Mouse (Mus musculus): Measurements from ENCODE around the gene Cd300ld5.
"Not testable (repeated sequence)": the region's sequence is repeated elsewhere in the genome, so short reads cannot be mapped to it uniquely, and the experiment has no call there.

The Cd300ld5 gene

DNA sequence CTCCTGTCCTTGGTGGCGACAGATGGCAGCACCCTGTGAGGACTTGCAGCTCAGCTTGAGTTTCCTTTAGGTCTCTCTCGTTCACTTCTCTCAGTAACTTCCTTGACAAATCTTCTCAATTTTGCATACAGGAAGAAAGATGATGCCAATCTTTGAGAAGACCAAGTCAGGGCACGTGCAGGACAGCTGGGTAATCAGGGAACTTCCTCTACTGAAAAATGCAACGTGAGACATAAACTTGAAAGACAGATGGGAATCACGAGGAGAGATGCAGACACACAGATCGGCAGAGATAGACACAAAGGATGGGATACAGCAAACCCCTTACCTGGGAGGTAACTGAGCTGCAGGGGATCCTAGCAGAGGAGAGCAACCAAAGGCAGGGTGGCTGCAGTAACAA lies at the start of gene Cd300ld5:
Cd300ld5 (minus strand) TSS at position 101 of the 400 bp plus-strand sequence.
- not testable (repeated sequence) for DNase-seq

DNA sequence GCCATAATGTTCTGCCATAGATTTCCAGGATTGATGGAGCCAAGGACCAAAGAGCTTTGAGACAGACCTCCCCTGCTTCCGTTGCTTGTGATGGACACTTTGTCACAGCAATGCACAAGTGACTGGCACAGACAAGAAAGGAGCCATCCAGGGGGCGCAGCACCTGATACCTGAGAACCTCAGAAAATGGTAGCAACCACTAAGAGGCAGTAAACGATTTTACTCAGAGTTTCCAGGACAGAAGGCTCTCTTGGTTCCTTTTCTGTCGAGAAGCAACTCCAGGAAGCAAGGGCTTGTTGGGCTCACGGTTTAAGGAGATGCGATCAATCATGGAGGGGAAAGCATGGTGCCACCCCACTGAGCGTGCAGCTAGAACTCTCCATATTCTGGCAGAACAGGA lies 48.6 kb upstream of the Cd300ld5 start:
- no peak for DNase-seq

DNA sequence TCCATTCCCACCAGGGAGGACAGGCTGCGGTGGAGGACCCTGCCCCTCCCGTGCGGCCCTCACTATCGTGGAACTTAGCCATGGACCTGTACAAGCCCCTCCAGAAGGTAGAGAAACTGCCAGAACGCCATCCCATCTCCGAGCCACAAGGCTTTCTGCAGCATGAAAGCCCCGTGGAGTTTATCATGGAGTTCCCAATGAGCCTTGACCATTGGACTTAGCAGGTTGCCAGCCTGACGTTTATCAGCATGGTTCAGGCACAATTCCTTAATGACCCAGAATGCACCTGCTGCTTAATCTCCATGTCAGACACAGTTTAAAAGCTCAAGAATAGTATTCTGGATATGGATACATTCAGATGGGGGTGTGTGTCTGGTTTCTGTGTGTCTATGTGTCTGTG lies 47.5 kb upstream of the Cd300ld5 start:
- DNase-seq, result no peak

DNA sequence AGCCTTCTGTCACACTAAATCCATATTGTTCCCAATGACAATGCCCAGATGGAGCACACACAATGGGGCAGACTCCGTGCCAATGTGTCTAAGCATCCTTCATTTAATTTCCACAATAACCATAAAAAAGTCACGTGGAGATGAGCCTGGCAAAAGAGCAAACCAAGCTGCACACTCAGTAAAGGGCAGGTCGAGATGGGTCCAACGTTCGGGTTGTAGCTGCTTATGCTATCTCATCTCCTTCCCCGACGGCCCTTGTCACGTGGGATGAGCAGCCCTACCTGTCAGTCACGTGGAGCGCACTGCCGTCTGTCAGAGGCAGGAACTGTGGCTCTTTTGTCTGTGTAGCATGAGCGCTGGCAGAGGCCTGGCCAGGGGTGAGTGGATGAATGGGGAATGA lies 47.0 kb upstream of the Cd300ld5 start:
- no peak for DNase-seq

DNA sequence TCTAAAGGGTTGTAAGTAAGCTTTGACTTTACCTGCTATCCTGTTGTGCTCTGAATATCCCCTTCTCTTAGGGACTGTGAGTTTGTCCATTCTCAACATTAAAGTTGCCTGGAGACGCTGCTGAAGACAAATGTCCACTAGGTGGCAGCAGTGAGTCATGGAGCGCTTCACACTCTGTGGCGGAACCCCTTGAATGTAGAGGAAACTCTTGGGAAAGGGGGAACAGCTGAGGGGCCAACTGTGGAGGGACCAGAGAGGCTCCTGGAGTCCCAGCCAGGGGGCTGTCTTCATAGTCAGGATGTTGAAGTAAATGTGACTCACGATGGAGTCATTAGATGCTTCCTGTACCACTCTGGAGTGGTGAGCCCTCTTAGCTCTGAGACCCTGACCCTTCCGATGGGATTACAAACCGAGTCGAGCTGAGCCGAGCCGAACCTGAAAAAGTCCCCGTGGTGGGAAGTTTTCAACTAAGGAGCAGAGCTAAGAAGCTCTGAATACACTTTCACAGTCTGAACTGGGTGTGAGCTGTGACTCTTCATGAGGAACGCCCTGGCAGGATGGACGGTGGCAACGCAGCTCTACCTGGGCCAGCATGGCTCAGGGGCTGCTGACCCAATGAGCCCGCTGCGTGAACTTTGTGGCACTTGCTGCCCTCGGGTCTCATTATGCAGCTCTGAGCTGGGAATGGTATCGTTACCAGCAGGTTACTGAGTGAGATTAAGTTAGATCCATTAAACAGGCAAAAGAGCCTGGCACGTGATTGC lies 46.0 kb upstream of the Cd300ld5 start:
- DNase-seq, result peak; percentile 41 to 66

DNA sequence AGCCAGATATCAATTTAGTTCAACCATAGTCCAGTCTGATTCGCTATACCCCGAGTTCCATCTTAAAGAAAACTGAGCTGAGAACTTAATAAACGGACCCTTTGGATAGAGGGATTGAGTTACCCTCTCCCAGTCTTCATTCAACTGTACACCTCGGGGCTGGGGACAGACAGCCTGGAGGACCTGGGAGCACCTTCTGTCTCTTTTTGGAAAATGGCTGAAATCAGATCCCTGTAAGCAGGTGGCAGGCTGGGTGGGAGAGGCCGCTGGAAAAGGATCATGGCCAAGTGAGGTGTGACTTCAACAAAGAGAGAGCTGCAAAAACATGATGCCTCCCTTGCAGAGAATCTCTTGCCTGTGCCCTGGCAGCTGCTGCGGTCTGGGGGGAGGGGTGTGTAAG lies 44.6 kb upstream of the Cd300ld5 start:
- DNase-seq, result no peak

DNA sequence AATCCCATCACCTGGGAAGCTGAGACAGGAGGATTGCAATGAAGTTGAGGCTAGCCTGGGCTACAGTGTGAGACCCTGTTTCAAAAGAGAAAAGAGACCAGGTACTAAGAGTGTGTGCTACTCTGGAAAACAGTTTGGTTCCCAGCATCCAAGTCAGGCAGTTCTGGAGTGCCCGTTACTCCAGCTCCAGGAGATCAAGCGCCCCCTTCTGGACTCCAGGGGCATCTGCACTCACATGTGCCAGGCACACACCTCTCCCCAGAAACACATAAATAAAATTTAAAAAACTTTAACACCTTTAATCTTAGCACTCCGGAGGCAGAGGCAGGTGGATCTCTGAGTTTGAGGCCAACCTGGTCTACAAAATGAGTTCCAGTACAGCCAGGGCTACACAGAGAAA lies 43.8 kb upstream of the Cd300ld5 start:
- no peak for DNase-seq

DNA sequence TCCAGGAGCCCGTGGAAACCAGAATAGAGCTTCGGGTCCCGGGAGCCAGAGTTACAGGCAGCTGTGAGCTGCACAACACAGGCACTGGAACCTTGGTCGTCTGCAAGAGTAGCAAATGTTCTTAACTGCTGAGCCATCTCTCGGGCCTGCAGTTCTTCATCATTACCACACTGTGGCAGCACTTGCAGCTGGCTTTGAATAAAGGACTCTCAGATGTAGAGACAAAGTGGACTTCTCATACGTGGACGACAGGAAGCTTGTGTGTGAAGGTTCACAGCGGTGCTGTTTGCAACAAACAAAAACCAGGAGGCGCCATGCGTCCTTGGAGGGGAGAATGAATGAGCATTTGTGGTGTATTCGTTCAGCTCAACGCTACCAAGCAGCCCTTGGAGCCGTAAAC lies 43.3 kb upstream of the Cd300ld5 start:
- DNase-seq, result peak; percentile 42 to 45

DNA sequence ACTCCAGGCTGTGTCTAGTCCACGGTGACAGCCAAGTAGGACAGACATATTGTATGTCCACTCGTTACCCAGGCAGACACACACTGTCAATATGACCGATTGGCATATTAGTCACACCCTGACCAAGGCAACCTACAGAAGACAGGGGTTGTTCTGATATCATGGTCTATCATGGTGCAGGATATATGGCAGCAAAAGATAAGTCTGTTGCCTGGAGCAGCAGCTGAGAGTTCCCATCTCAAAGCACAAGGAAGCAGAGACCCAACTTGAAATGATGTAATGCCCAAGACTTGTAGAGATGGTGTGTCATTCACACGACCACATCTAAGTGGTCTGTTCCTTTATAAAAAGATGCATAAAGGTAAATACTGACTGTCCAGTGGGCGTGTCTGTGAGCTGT lies 41.1 kb upstream of the Cd300ld5 start:
- no peak for DNase-seq

DNA sequence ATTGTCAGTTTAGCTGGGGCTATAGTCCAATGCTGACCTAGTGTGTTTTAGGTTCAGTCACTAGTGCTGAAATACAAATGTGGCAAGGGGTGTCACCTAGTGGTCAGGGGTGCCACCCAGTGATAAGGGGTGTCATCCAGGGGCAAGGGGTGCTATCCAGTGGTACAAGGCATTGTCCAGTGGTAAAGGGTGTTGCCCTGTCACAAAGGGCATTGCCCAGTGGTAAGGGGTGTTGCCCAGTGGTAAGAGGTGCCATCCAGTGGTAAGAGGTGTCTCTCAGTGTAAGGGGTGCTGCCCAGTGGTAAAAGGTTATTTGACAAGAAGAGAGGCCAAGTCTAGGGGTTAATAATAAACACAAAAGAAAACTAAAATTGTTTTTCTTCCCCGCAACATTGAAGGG lies 39.9 kb upstream of the Cd300ld5 start:
- no peak for DNase-seq

DNA sequence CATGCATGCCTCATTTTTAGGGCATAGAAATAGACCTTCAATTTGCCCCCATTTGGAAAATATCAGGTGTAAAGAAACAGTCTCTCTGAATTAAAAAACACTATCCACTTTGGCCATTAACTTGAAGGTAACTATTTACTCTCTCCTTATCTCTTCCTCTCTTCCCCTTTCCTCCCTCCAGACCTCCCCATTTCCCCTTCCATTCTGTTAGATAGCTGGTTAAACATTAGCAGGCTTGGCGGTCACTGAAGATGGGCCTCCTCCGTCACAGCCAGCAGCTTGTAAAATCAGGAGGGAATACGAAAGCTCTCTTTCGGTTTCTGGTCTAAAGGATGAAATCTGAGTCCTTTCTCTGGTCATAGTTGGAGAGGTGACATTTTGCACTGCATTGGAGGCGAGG lies 38.3 kb upstream of the Cd300ld5 start:
- DNase-seq, result no peak

DNA sequence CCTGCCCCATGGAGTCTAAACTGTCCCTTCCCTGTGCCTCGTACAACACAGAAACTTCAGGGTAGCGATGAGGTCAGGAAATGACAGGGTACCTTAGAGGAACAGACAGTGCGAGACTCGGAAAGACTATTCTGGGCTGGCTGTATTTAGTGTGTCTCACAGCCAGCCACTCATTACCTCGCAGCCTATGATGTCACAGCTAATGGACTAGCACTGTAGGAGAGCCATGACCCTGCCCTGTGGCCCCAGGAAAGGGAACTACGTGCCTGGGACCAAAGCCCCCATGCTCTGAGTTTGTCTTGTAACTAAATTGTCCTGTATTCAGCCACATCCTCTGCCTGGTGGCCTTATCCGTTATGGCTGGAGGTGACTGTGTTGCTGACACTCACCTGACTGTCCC lies 37.8 kb upstream of the Cd300ld5 start:
- DNase-seq, result no peak

DNA sequence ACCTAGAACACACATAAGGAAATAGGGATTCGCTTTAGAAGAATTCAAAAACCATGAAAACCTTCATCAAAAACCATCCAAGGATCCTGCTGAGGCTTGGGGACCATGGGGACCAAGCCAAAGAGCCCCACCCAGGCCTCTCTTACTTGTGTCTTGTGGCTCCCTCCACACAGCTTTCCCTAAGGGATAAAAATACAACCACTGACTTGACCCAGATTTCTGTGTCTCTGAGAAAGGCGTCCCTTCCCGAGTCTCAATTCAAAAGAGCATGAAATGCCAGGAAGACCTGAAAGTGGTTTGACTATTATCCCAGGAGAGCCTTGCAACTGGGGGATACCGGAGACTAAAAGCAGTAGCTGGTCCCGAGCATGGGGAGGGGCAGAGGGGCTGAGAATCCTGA lies 35.4 kb upstream of the Cd300ld5 start:
- DNase-seq, result no peak

DNA sequence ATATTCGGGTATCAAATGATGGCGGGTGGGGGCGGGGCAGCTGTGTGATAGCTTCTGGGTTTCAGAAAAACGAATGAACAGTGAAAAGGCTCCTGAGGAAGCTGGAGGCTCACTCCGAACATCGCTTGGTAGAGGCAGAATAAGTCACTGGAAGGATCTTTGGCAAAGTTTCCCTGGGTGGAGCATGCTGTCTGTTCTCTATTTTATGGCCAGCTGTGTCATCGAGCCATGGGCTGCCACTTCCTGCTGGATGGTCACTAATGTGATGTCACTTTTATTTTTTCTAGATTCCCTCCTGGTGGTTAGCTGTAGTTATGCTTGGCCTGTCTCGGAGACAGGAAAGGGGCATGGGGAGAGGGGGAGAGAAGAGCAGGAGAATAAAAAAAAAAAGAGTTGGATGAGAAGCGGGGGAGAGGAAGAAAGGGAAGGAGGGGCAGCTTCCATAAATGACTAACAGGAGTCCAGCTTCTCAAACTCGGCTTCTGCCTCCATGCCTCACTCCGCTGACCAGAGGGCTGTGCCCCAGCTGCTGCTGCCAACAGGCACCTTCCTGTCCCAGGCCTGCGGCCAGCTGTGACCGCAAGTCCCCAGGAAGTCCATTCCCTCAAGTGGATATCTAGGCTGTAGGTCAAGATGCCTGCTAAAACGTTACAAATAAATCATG lies 34.2 kb upstream of the Cd300ld5 start:
- DNase-seq, result peak; percentile 70 to 77

DNA sequence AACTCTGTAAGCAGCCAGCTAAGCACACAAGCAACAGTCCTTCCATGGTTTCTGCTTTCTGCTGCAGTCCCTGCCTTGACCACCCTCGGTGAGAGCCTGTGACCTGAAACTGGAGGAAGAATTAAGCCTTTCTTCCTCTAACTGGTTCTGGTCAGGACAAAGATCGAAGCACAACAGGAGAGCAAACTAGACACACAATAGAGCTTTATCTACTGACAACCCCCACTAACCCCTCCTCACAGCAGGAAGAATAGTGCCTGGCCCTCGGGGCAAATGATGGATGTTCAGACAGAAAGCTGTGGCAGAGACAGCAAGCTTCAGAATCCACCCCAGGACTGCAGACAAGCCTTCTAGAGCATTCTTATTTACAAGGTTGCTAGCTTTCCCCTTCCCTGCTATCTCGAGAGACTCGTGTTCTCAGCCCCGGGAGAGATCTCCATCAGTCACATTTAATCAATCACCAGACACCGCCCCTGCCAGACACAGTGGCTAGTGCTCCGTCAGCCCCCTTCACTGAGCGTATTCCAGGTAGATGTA lies 33.5 kb upstream of the Cd300ld5 start:
- DNase-seq, result no peak

DNA sequence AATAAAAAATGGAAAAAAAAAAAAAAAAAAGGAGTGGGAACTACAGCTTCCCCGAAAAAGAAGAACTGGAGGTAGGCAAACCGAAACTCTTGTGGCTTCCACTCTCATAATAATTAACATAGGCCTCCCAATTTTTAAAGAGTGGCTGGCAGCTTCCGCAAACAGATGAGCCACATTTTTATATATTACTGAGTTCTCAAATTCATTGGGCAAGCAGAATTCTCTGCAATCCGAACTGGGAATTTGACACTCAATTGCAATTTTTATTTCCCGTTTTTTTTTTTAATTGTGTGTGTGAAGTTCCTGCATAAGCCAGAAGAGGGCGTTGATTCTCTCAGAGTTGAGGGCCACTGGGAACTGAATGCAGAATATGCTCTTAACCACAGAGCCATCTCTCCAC lies 29.2 kb upstream of the Cd300ld5 start:
- no peak for DNase-seq

DNA sequence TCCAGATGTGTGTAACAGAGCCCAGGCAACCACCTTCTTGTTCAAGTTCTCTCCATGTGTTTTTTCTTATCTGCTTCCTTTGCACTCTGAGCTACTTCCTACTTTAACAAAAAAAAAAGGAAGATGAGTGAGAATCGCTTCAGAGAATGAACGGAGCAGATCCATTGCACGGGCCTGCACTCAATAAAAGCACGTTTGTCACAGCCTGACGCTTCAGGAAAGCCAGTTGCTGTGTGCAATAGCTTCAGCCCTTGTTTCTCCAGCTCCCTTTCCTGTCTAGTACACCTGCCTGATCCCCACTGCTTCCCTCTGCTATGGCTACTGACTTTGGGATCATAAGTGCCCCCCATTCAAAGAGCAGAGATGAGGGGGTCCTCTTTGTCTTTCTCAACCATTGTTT lies 24.5 kb upstream of the Cd300ld5 start, which contains the start of gene Cd300e:
Cd300e (minus strand) TSS at position 101 of the 400 bp plus-strand sequence.
- DNase-seq, result no peak

DNA sequence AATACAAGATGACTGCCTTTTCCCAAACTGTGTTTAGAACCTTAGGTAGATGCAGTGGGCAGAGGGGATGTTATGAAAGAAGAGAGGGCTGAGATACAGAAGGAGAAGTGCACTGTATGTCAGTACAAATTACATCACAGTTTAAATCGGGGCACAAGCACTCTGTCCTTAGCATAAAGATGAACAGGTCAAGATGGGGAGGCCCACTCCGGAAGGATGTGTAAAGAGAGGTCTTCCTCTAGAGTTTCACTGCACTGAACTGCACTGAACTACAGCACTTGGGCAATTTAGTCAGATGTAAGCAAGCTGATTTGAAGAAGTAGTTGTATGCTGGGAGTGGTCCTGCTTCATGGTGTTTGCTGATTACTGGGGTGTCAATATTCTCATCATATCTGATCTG lies 22.2 kb upstream of the Cd300ld5 start:
- DNase-seq, result no peak

DNA sequence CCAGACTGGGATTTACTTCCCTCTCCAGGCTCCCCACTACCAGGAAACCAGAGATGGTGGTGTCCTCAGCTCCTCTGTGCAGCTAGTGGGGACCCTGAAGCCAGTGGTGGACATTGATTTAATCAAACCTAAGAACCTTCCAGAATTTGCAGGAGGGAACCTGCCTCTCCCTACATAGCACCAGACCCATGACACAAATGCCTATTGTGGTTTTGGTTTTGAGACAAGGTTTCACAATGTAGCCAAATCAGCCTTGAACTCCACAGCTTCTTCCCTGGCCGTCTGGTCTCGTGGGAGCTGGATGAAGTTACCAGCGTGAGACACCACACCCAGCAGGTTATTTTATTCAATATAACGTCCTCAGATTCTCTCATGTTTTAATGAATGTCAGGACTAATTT lies 21.1 kb upstream of the Cd300ld5 start:
- no peak for DNase-seq

DNA sequence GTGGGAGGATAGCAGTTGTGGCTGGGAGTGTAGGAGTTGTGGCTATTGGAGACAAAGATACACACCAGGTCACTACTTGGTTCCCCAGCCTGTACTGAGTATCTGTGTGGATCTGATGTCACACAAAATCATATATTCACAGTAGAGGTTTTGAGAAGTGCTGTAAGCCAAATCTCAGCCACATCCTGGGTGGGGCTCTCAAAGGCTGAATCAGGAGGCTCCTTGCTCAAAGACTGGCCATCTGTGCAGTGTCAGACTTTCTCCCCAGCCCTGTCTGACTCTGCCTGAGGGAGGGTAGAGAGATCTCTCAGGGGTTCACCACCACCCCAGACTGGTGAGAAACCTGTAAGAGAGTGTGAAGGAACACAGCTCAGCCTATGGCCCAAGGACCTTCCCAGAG lies 17.0 kb upstream of the Cd300ld5 start:
- DNase-seq, result no peak

DNA sequence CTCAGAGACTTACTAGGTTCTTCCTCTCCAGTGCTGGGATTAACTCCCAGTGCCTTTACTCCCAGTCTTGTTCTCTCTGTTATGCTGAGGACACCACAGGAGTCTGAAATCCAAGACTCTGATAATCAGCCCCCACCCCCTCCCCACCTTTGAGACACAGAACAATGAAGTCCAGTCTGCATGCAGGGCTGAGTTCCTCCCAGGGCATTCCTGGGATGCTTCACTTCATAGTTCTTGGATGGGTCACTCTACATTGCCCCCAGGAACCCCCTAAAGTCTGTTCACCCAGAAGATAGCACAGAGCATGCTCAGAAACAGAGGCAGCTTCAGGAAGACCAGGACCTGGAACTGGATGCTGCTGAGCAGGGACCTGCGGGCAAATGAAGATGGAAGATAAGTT lies 15.4 kb upstream of the Cd300ld5 start:
- no peak for DNase-seq

DNA sequence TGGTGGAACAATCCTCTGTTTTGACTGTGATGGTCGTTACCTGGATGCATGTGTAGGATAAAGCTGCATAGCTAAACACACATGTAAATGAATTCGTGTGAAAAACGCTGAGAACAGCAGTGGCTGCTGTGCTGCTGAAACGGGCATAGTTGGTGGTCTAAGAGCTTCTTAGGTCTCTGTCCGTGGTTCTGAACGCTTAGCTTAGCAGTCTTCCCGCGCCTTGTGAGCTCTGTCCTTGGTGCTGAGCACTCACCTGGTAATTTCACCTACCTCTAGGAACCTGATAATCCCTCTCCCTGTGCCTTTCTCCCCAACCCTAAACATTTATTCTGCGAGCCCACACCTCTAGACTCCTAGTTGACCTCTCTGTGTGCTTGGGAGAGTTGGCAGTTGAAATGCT lies 14.6 kb upstream of the Cd300ld5 start:
- peak; percentile 2 to 23 for DNase-seq

DNA sequence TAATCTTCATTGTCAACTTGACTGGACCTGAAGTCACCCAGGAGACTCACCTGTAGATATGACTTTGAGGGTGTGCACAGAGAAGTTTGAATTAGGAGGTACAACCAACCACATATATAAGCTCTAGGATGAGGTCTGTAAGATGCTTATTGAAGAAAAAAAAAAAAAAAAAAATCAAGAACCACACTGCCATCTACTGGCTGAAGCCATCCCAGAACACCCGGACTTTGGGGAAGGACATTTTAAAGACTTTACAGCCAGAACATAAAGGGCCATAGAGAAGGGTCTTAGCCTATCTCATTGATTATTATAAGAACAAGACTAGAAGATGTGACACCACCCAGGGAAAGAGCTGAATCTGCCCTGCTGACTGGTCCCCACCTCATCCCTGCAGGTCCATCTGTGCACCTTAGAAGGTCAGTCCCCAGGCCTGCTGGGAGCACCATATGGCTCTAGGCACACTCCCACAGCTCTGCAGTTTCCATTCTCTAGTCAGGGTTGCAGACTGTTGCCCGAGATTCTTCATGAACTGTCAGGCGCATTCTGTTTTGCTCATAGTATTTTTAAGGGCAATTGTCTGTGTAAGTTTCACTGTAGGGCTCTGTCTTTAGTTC lies 11.8 kb upstream of the Cd300ld5 start:
- no peak for DNase-seq

DNA sequence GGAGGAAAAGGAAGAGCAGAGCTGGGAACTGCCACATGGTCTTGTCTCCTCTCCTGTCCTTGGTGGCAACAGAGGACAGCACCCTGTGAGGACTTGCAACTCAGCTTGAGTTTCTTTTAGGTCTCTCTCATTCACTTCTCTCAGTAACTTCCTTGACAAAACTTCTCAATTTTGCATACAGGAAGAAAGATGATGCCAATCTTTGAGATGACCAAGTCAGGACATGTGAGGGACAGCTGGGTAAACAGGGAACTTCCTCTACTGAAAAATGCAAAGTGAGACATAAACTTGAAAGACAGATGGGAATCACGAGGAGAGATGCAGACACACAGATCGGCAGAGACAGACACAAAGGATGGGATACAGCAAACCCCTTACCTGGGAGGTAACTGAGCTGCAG lies 10.7 kb upstream of the Cd300ld5 start, which contains the start of gene Cd300ld3:
Cd300ld3 (minus strand) TSS at position 151 of the 400 bp plus-strand sequence.
- no peak for DNase-seq

Data from lung, adult 18-20 months (tissue).